1 mouse cellular context compared by ENCODE assay signal in the genomic region with DNA sequence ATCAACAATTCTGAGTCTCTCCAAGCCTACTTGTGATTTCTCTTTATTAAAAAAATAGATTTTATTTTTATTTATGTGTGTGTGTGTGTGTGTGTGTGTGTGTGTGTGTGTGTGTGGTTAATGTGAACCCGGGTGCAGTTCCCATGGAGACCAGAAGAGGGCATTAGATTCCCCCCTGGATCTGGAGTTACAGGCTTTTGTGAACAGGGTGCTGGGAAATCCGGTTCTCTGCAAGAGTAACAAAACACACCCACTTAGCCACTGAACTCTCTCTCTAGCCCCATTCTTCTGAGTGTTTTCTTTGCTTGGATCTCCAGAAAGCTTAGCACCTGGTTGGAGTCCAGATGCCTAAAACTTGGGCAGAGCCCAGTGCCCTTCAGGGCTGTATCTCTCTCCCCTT.
TF ChIP-seq lines count a peak whose summit lies in the region.

No protein-coding gene starts in this region.

TF ChIP-seq in MEL, 35 proteins besides CTCF, POLR2A, EP300 and RAD21 (continued from another document):
- TF ChIP-seq ZNF384 (IDR thresholded peaks at IDR 0.05; ENCODE audit: low read depth, low read length) (no peak), MAFK (IDR thresholded peaks at IDR 0.05; ENCODE audit: borderline replicate concordance, low read depth, low read length) (no peak), CHD1 (IDR thresholded peaks at IDR 0.05; ENCODE audit: low read depth, low read length) (no peak), GATA1 (IDR thresholded peaks at IDR 0.05; ENCODE audit: low read depth, low read length) (no peak), KAT2A (conservative IDR thresholded peaks at IDR 0.05; ENCODE audit: low read depth, low read length) (no peak), MXI1 (IDR thresholded peaks at IDR 0.05; ENCODE audit: low read depth, low read length) (no peak), USF1 (IDR thresholded peaks at IDR 0.05; ENCODE audit: low read depth, low read length) (no peak), TAL1 (IDR thresholded peaks at IDR 0.05; ENCODE audit: low read length) (no peak), MAZ (IDR thresholded peaks at IDR 0.05; ENCODE audit: low read depth, low read length) (no peak)
